Mouse (Mus musculus) naive thymus-derived CD4-positive, alpha-beta T cell, adult 2 months (primary cell): ENCODE measurements around the gene Il18r1.

Experiments
- DNase-seq: peaks from one replicate; pipeline ENCODE4 v3.0.0-alpha.2; 2011; ENCODE audit warnings: low read depth

Gene Il18r1

GRCm38 (mm10) chr1:40465477-40466430, at the start of gene Il18r1:
Gene Il18r1, plus strand, starts transcription at chr1:40465552.
- DNase-seq: peak; percentile 81

DNA sequence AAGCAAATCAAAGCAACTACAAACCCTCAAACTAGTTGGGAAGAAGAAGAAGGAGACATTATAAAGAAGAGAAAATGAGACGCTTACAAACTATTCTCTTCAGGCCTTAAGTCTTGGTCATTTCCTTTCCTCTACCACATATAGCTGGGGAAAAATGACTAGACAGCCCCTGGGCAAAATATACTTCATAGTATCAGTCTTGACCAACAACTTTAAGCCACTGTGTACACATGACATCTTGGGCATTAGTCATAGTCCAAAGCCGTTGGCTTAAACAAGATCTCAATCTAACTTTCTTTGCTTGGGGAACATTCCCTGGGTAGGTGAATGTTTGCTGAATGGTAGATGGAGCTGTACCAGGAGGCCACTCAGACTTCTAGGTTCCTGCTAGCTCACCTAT, 48.3 kb upstream of the Il18r1 start:
- no peak for DNase-seq

DNA sequence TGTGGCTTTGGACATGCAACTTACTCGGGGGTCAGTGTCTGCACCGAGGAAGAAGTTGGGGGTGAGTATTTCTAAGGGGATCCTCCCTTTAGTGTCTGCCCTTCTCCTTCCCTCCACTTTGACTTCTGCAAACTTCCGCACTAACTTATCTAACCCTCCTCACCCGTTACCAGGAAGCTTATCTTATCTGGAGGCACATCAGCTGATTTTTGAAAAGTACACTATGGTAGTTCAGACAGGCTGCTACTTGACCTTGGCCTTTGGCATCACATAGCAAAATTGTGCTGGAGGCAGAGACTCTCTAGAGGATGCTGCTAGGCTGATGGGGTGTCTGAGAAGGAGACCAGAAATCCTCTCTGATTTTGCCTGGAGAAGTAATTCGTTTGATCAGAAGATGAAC, 46.8 kb upstream of the Il18r1 start:
- DNase-seq: no peak

- DNase-seq: no peak
These were observed 41.5 kb upstream of the Il18r1 start for GRCm38 (mm10) chr1:40423892-40424291.

- DNase-seq: no peak
These were observed 38.1 kb upstream of the Il18r1 start for GRCm38 (mm10) chr1:40427270-40427669.

DNA sequence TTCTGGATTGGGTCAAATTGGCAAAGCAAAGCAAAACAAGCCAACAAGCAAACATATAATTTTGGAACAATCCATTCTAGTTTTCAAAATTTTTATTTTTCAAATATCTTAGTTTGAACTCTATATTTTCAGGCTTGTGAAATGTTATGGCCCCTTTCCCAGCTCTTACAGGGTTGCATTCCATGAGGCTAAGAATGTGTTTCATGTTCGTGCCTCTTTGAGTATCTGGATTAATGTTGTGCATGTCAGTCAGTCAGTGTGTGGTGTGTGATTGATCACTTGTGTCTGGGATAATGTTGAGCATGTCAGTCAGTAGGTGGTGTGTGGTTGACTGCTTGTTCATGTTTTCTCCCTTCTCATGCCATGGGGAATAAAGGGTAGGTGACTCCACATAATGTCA, 37.5 kb upstream of the Il18r1 start:
- no peak for DNase-seq

DNA sequence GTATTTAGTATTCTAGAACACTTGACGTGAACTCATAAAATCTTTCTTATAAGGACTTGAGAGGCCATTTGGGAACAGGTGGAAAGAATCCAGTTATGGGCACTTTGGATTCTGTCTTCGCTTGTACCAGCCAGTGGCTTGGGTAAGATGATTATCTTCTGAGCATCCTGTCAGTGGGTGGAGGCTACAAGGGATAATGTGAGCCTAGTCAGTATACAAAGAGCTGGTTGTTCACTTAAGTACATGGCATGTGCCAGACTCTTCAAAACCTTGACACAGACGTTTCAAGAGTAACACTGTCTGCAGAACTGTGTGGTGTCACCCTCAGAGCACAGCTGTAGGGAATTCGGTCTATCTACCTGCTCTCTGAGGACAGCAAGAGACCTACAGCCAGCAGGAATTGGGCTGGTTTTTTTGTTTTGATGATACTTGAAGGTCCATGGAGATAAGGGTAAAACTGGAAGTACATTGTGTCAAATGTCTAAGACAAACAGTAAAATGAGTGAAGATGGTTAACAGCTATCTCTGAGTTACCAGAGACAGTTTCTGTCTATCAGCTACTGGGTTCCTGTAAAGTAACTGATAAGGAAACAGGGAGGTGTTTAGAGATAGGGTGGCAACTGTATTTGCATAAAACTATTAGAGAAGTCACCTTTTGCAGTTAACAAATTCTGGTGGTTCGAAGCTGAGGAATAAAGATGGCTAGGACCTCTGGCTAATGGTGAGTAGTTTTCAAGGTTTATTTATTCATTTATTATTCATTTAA, 36.3 kb upstream of the Il18r1 start, which contains the start of gene Il1rl1:
Il1rl1 (plus strand) TSS at position 661 of the 766 bp plus-strand sequence.
- no peak for DNase-seq

DNA sequence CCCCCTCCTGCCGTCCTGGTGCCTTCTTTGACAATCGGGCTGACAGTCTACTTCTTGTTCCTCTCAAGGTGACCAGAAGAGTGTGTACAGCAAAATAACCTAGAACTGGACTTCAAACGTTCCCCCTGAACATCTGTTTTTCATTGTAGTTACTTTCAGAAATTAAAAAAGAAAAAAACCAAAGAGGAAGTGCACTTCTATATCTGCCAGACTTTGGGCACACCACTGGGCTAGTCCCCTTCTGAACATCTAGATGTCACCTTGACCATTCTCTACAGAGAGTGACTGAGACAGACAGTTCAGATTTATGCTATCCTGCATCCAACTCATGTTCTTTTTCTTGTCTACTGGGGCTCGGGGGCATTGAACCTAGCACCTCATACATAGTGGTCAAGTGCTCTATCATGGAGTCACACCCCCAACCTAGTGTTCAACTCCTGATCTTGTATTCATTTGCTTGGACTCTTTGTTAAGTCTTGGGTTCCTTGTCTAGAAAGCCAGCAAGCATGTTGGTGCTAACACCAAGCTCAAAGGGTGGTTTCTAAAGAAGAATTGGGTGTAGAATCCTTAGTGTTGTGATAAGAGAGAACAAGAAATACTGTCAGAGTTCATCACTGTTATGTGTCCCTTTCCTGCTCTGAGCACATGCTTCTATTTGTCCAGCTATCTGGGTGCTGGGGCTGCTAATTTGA, 35.1 kb upstream of the Il18r1 start:
- DNase-seq: no peak

DNA sequence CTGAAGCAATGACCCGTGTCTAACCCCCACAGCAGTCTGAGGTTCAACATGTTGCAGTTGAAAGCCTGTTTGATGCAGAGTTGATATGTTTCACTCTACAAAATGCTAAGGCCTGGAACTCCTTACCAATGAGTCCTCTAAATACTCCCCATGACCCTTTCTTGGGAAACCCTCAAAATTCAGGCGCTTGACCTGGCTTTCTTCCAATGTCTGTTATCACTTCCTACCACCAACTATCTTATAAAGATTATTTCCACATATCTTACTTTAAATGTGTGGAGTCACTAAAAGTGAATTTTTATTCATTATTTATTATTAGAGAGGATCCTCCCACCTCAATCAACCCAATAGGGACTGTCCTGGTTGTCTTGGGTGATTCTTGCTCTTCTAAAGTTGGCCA, 33.2 kb upstream of the Il18r1 start:
- DNase-seq: no peak

GRCm38 (mm10) chr1:40435936-40436335, 29.4 kb upstream of the Il18r1 start:
- DNase-seq: no peak

- DNase-seq: no peak
These were observed 28.0 kb upstream of the Il18r1 start for GRCm38 (mm10) chr1:40437340-40437739.

- DNase-seq: no peak
These were observed 25.8 kb upstream of the Il18r1 start for GRCm38 (mm10) chr1:40439504-40439903.

DNA sequence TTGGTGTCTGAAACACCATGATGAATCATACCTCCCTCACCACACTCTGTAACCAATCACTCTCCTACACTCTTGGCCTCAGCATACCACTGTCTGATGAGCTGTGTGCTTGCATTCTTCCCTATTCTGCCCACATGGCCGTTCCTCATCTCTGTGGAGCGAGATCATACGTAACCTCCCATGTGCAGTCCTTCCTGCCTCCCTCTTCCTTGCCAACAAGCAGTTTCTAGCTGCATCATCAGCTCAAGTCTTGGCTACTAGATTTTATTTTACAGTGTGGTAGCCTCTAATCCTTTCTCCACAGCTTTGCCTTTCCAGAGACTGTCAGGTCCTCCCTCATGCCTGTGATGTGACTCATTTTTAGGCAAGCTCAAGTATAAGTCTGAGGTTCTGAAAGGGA, 20.6 kb upstream of the Il18r1 start:
- no peak for DNase-seq

DNA sequence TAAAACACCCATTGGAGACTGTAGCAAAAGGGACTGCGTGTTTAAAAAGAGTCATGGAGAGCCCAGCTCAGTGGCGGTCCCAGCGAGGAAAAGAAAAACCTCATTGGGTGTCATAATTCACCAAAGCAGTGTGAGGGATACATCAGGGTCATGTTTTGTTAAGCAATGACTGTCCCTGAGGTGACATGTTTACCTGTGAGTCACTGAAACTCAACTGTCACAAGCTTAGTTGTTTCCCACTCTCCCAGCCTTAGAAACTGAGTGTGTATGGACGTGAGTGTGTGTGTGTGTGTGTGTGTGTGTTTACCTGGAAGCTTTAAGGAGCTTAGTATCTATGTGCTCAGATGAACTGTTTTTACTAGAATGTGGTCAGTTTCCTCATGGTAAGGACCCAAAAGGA, 2.0 kb downstream of the Il18r1 start:
- DNase-seq: no peak

- DNase-seq: no peak
These were observed 3.5 kb downstream of the Il18r1 start for GRCm38 (mm10) chr1:40468805-40469204.

- peak; percentile 74 for DNase-seq
These were observed 4.5 kb downstream of the Il18r1 start for GRCm38 (mm10) chr1:40469900-40470299.

GRCm38 (mm10) chr1:40472401-40472800, 7.0 kb downstream of the Il18r1 start:
- no peak for DNase-seq

GRCm38 (mm10) chr1:40473640-40474039, 8.3 kb downstream of the Il18r1 start:
- DNase-seq: peak; percentile 81

DNA sequence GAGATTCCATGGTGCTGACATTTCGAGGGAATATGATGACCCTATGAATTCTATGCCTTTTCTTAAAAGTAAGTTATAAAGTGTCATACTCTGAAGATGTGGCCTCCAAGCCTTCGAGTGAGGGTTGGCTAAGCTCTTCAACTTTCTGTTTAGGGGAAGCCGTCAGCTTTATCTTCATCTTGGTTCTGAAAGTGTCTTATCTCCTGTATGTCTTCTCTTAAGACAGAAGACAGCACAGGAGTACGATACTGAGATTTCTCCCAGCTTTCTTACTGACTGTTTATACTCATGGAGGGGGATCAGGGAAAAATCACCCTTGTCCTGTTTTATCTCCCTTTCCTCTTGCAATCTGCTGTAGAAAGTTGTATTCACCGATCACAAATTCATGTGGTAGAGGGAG, 9.0 kb downstream of the Il18r1 start:
- peak; percentile 66 for DNase-seq

- DNase-seq: peak; percentile 88
These were observed 10.3 kb downstream of the Il18r1 start for GRCm38 (mm10) chr1:40475697-40476096.

DNA sequence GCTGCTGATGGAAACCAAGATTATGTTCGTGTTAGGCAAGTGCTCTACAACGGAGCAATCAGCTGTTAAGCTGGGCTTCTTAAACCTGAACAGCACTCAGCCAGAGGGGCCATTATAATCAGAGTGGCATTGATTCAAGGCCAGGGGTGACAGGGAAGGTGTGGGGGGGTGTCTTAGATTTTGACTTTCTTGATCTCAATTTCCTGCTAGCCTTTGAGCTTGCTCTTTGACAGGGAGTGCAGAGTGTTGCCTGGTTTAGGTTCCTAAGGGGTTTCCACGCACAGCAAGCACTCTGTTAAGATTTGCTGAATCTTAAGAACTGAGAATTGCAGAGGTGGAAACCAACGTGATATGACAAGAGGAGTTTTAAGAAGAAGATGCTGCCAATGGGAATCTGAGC, 11.4 kb downstream of the Il18r1 start:
- peak; percentile 71 for DNase-seq

DNA sequence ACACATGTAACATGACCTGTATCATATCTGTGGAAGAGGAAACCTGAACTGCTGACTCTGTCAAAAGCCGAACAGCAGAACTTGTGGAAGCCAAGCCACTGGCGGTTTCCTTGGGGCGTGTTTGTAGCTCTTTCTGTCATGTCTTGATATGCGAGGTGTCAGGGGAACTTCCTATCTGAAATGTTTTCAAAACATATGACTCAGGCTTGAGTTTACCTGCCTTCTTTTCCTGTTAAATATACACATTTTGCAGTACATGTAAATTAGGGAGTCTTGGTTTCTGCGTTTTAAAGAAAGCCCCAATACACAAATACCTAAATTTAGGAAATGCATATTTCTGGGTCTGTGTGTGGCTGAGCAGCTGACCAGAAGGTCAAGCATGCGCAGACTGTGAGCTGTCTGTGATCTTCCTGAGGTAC, 14.2 kb downstream of the Il18r1 start:
- DNase-seq: peak; percentile 83
